Mouse (Mus musculus) neural tube, embryonic 14.5 days (tissue): ENCODE data around the gene Wdr20. TPM values are rescaled to one million over a fixed set of nuclear protein-coding genes. Genes with fewer than 3 reads are reported as not detected.

Experiments
- ATAC-seq: fragments of 200-750 bp; cut with Nextera tagmentation; 2 replicates; pipeline ENCODE4 v1.8.0; 2017; ENCODE audit warnings: low read depth, mild to moderate bottlenecking, moderate TSS enrichment, moderate library complexity
- H3K27ac ChIP-seq: fragments of 300-500 bp; sonication (generic); 2 replicates; pipeline ENCODE4 v1.5.1; 2014; ENCODE audit warnings: low read depth, mild to moderate bottlenecking, control low read depth, low read length, moderate library complexity, mixed read lengths
- H3K27me3 ChIP-seq: fragments of 300-500 bp; sonication (generic); 2 replicates; pipeline ENCODE4 v1.6.1; 2014; ENCODE audit warnings: low read length; ENCODE audit not compliant: control insufficient read depth, insufficient read depth
- H3K36me3 ChIP-seq: fragments of 300-500 bp; sonication (generic); 2 replicates; pipeline ENCODE4 v1.6.1; 2014; ENCODE audit warnings: low read length, mixed read lengths; ENCODE audit not compliant: control insufficient read depth, insufficient read depth
- H3K4me1 ChIP-seq: fragments of 300-500 bp; sonication (generic); 2 replicates; pipeline ENCODE4 v1.6.1; 2014; ENCODE audit warnings: low read length; ENCODE audit not compliant: control insufficient read depth, insufficient read depth
- H3K4me2 ChIP-seq: fragments of 300-500 bp; sonication (generic); 2 replicates; pipeline ENCODE4 v1.6.1; 2014; ENCODE audit warnings: mild to moderate bottlenecking, low read depth, low read length, control low read depth
- H3K4me3 ChIP-seq: fragments of 300-500 bp; sonication (generic); 2 replicates; pipeline ENCODE4 v1.5.1; 2014; ENCODE audit warnings: low read depth, low read length, control low read depth, mixed read lengths
- H3K9ac ChIP-seq: fragments of 300-500 bp; sonication (generic); replicated peaks from 2 replicates; pipeline ENCODE4 v1.6.1; 2014; ENCODE audit warnings: low read depth, mild to moderate bottlenecking, control low read depth, low read length, mixed read lengths
- H3K9me3 ChIP-seq: fragments of 300-500 bp; sonication (generic); 2 replicates; pipeline ENCODE4 v1.6.1; 2016; ENCODE audit warnings: low read length; ENCODE audit not compliant: control insufficient read depth
- WGBS: fragments of 180-500 bp; shearing (Covaris S2); extraction: QIAGEN DNeasy Blood & Tissue Kit; methylation state at CpG from one replicate; pipeline ENCODE4 v1.1.7; 2014; 5-methylcytosine and 5-hydroxymethylcytosine counted together
- polyA plus RNA-seq: library from polyadenylated mRNA; unstranded; fragments of >200 nt; fragmentation: Nextera tagmentation; extraction: Ambion mirVana; gene quantifications from 2 replicates; pipeline ENCODE4 v1.2.1, GENCODE M21; 2014

The Wdr20 gene
- polyA plus RNA-seq, 1 experiment from 2014 or later: 27.7 TPM

DNA sequence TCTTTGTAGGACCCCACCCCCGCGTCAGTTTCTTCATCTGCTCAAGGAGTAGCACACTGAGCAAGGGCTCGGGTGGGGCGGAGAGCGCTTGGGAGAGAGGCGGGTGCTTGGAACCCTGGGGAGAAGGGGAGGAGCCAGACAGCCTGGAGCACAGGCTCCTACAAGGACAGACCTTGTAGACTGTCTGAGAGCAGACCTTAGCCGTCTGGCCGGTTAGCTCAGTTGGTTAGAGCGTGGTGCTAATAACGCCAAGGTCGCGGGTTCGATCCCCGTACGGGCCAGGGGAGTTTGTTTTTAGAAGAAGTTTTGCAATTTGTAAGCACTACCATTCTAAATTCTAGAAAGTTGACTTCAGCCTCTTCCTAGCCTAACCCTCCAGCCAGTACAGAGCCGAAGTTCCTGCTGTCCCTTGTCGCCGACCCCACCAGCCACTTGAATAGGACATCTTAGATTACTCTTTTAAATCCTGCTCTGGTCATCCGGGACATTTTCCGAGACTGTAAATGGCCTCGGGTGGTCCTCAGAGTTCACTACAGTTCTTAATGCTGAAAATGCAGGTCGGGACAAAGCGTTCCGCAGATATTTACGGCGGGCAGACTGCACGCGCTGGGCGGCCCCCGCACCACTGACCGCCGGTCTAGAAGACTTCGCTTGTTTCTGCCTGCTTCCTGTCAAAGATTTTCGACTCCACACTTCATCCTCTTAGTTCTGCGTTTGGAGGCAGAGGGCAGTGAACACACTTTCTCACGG, 107.6 kb downstream of the Wdr20 start:
- peak; percentile 71 for ATAC-seq
- Histone ChIP-seq H3K36me3 (no peaks in the 10 kb centered on the region), H3K9me3 (no peaks in the 10 kb centered on the region), H3K27ac (no peak overlapping the region), H3K9ac (no peak overlapping the region), H3K4me2 (peak overlapping the region; percentile 45), H3K27me3 (peaks cover 5% of the 10 kb centered on the region; the same call in 1 of the 2 replicates), H3K4me3 (peak overlapping the region; percentile 26), H3K4me1 (peaks cover 7% of the 10 kb centered on the region; the same call in 1 of the 2 replicates)
- WGBS: under 1% methylated on average over 36 of the region's 36 CpGs

DNA sequence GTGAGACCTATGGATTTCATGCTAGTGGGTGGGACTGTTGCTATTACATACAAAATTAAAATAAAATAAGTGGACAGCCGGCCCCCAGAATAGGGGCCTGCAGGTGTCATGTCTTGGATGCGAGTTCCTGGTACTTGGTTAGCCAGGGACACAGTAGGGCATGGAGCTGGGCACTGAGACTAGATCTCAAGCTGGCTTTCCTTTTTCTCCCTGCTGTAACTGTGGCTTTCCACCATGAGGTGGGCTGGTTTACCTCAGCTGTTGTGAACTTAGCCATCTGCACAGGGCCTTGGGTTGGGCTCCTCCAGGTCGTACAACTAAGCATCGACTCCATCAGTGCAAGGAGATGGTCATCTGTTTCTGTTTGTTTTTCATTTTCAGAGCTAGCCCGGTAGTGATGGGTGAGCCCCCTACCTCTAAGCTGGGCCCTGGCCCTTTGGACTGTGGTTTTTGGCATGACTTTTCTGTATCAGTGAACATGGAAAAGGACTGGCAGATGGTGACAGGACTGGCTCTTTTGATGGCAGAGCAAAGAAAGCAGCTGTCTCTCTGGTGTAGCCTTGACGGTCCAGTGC, 108.5 kb downstream of the Wdr20 start:
- H3K36me3 ChIP-seq: no peaks in the 10 kb centered on the region
- no peak overlapping the region for H3K9ac ChIP-seq
- ATAC-seq: no peak
- H3K4me3 ChIP-seq: peak overlapping the region; percentile 26; the same call in 1 of the 2 replicates
- H3K9me3 ChIP-seq: no peaks in the 10 kb centered on the region
- peaks cover 13% of the 10 kb centered on the region for H3K4me1 ChIP-seq
- no peak overlapping the region for H3K27ac ChIP-seq
- 66% methylated on average over 6 of the region's 6 CpGs for WGBS
- peaks cover 5% of the 10 kb centered on the region; the same call in 1 of the 2 replicates for H3K27me3 ChIP-seq
- peak overlapping the region; percentile 45; the same call in 1 of the 2 replicates for H3K4me2 ChIP-seq

DNA sequence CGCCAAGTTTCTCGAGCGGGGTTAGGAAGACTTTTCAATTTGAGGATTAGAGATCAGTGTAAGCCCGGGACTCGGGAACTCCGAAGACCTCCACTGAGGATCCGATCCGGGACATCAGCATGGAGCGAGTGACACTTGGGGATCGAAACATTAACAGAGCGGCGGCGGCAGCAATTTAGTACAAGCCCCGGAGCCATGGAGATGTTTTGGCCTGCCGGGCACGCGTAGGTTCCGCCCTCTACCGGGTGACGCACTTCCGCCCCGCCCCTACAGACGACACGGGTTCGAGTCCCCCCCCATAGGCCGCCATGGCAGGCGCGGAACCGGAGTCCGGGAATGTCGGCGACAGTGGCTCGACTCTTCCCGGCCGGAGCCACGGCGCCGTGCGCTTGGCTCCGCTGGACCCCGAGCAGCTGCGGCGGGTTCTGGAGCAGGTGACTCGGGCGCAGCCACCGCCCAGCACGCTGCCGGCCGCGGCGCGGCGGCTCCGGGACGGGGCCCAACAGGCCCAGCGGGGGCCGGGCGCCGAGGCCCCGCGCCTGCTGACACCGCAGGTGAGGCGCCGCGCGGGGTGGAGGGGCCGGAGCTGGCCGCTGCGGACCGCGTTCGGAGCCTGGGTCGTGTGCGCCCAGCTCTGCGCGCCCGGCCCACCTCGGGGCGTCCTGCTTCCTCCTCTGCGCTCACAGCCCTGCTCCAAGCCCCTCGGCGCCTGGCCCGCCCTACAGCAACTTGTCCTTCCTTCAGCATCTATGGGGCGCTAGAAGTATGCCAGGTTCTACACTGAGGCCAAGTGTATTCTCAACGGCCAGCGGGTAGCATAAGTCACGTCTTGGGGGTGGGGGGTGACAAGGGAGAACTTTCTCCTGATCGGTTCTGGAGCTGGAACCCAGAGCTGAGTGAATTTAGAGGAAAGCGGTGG, 112.5 kb downstream of the Wdr20 start, which contains the start of gene Zfp839:
TSS of gene Zfp839 (plus strand) at position 244 of the 919 bp plus-strand sequence.
- Histone ChIP-seq H3K4me3 (peak within 1 kb of the TSS; percentile 77), H3K9me3 (no peaks in the 10 kb centered on the region), H3K36me3 (no peaks in the 10 kb centered on the region), H3K4me2 (peak within 1 kb of the TSS; percentile 79), H3K4me1 (peaks cover 8% of the 10 kb centered on the region), H3K9ac (peak within 1 kb of the TSS; percentile 90), H3K27ac (peak within 1 kb of the TSS; percentile 60), H3K27me3 (peaks cover 5% of the 10 kb centered on the region; the same call in 1 of the 2 replicates)
- ATAC-seq: peak; percentile 86
- under 1% methylated on average over 61 of the region's 89 CpGs for WGBS

DNA sequence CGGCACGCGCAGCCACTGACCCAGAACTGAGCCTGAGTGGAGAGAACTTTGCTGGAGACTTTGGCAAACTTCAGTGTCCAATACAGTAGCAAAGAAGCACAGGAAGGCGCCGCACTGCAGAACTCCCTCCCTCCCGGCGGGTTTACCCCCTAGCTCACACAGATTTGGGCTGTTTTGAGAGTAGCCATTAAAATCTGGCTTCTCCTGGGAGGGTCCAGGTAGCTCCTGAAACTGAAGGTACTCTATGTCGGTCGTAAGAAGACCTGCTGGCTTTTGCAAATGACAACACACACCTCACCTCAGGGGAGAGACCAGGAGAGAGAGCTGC, 113.1 kb downstream of the Wdr20 start:
- ATAC-seq: no peak
- peak overlapping the region; percentile 60 for H3K27ac ChIP-seq
- peak overlapping the region; percentile 90 for H3K9ac ChIP-seq
- peaks cover 7% of the 10 kb centered on the region for H3K4me1 ChIP-seq
- peaks cover 3% of the 10 kb centered on the region; the same call in 1 of the 2 replicates for H3K27me3 ChIP-seq
- peak overlapping the region; percentile 79 for H3K4me2 ChIP-seq
- 0 out of 2 replicates have a peak, but pooled peaks cover 5% of the 10 kb centered on the region for H3K36me3 ChIP-seq
- H3K4me3 ChIP-seq: peak overlapping the region; percentile 77
- H3K9me3 ChIP-seq: no peaks in the 10 kb centered on the region
- WGBS: 23% methylated on average over 9 of the region's 9 CpGs

DNA sequence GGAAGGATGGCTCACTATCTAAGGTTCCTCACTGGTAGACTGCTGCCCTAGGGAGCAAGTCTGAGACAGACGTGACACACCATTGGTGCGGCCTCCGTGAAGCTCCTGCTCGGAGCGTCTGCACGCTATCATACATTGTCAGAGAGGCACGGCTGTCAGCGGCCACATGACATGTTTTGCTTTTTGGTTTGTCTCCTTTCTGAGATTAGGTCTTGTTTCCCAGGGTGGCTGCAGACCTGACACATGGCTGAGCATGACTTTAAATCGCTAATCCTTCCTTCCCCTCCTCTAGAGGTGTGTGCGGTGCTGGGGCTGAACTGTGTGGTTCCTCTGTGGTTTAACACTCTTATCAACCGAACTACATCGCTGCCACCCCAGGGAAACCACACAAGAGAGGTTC, 113.7 kb downstream of the Wdr20 start:
- 0 out of 2 replicates have a peak overlapping the region, but pooled peaks have one; percentile 79 for H3K4me2 ChIP-seq
- no peak overlapping the region for H3K27ac ChIP-seq
- no peak overlapping the region for H3K9ac ChIP-seq
- H3K36me3 ChIP-seq: 0 out of 2 replicates have a peak, but pooled peaks cover 9% of the 10 kb centered on the region
- H3K4me3 ChIP-seq: no peak overlapping the region
- no peak for ATAC-seq
- peaks cover 6% of the 10 kb centered on the region for H3K4me1 ChIP-seq
- H3K27me3 ChIP-seq: no peaks in the 10 kb centered on the region
- WGBS: 88% methylated on average over 12 of the region's 12 CpGs
- H3K9me3 ChIP-seq: no peaks in the 10 kb centered on the region

DNA sequence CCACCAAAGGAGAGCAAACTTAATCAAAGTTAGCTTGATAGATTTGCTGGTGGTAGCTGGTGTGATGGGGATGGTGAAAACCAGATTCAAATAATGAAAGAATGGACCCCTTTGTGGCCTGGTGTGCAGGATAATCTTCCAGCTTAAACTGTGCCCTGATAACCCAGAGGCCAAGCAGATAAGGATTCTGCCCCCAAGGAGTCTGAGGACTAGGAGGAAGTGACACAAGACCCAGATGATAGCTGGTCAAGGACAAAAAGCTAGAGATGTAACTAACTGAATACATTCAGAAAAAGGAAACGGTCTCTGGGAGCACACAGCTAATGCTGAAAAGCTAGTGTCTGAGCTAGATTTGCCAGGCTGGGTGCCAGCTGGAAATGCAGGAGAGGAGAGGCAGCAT, 114.2 kb downstream of the Wdr20 start:
- no peak overlapping the region for H3K4me2 ChIP-seq
- no peak overlapping the region for H3K9ac ChIP-seq
- H3K27me3 ChIP-seq: no peaks in the 10 kb centered on the region
- no peak for ATAC-seq
- H3K27ac ChIP-seq: no peak overlapping the region
- WGBS: 100% methylated on average over 1 of the region's 1 CpGs
- no peak overlapping the region for H3K4me3 ChIP-seq
- 0 out of 2 replicates have a peak, but pooled peaks cover 9% of the 10 kb centered on the region for H3K36me3 ChIP-seq
- peaks cover 6% of the 10 kb centered on the region for H3K4me1 ChIP-seq
- no peaks in the 10 kb centered on the region for H3K9me3 ChIP-seq

Other genes starting within 250 kb of the Wdr20 start
- 107 and 142 TPM in 2 replicates for gene Dync1h1, start 136.5 kb upstream of the Wdr20 start, polyA plus RNA-seq
- gene 1700001K19Rik, start 55.3 kb upstream of the Wdr20 start, polyA plus RNA-seq: 0.28 and 0.44 TPM in 2 replicates
- gene Hsp90aa1, start 35.2 kb upstream of the Wdr20 start, polyA plus RNA-seq: 1,424 and 1,546 TPM in 2 replicates
- 13.4 and 14.2 TPM in 2 replicates for gene Mok, start 103.0 kb downstream of the Wdr20 start, polyA plus RNA-seq
- gene Zfp839, start 112.3 kb downstream of the Wdr20 start, polyA plus RNA-seq: 3.5 and 3.8 TPM in 2 replicates
- gene Cinp, start 151.2 kb downstream of the Wdr20 start, polyA plus RNA-seq: 79.0 and 97.5 TPM in 2 replicates
- 7.2 and 7.7 TPM in 2 replicates for gene Tecpr2, start 151.3 kb downstream of the Wdr20 start, polyA plus RNA-seq
- 8.5 and 10.8 TPM in 2 replicates for gene Ankrd9, start 241.1 kb downstream of the Wdr20 start, polyA plus RNA-seq